Mouse (Mus musculus) lung, adult 2 months (tissue): ENCODE measurements at regions not wholly inside any gene's neighbourhood (a gene's known extent, or its start where the extent isn't known, plus 50 kb on each side); places are given as distances from the start of the nearest gene placed in this dataset.

Source experiments
- CTCF ChIP-seq: fragments of 200-500 bp; IDR thresholded peaks from 2 replicates; pipeline ENCODE4 v1.5.1; 2011; ENCODE audit warnings: mild to moderate bottlenecking, low read length, control low read depth; ENCODE audit not compliant: insufficient read depth
- POLR2A ChIP-seq: fragments of 200-500 bp; IDR thresholded peaks from 2 replicates; pipeline ENCODE4 v1.6.1; 2011; ENCODE audit warnings: low read depth, mild to moderate bottlenecking, control low read depth, low read length, borderline replicate concordance; ENCODE audit errors: extremely low read depth

- TF ChIP-seq CTCF (no peak), POLR2A (no peak)
These were observed 144.2 kb upstream of the Stmnd1 start for GRCm38 (mm10) chr13:46129236-46129855.
